Mouse (Mus musculus): ENCODE results near the gene Tbl1x.

- TF ChIP-seq CTCF (IDR thresholded peaks at IDR 0.05; ENCODE audit: control insufficient read depth, insufficient read depth, low read length), result no peak
- no peak for TF ChIP-seq POLR2A (IDR thresholded peaks at IDR 0.05; ENCODE audit: borderline replicate concordance, control insufficient read depth, low read depth, low read length)
Measured at GRCm38 (mm10) chrX:77577108-77577507, 66.3 kb downstream of the Tbl1x start.

All from bone marrow, adult 2 months (tissue).